Mouse (Mus musculus): ENCODE data around the gene Sec23a. TPM values are rescaled to one million over a fixed set of nuclear protein-coding genes. Genes with fewer than 3 reads are reported as not detected.
"Not testable (repeated sequence)": the region's sequence is repeated elsewhere in the genome, so short reads cannot be mapped to it uniquely, and the experiment has no call there.

Sec23a gene
- polyA plus RNA-seq, 1 experiment from 2014 or later = 65.6 TPM

DNA sequence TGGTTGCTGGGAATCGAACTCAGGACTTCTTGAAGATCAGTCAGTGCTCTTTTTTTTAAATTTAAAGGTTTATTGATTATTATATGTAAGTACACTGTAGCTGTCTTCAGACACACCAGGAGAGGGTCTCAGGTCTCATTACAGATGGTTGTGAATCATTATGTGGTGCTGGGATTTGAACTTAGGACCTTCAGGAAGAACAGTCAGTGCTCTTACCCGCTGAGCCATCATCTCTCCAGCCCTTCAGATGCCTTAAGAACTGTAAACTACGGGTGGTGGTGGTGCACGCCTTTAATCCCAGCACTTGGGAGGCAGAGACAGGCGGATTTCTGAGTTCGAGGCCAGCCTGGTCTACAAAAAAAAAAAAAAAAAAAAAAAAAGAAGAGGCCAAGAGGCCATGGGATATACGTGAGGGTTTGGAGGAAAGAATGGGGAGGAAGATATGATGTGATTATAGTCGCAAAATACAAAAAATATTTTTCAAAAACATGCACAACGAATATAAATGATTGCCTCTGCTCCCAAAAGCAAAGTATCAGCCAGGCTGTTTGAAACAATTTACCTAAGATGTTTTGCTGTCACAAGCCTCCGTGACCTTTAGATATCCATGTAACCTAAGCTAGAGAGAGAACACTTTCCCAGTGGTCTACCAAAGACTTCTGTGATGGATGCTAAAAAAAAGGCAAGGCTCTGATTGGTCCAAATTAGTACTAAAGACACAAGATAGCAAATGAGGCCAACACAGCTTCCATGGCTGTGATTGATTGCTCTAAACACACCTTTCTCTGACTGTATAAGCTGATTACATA is 27.5 kb upstream of the Sec23a start:
- Histone ChIP-seq H3K9ac (no peak overlapping the region), H3K4me1 (peaks cover 20% of the 10 kb centered on the region), H3K27ac (peak overlapping the region; percentile 83; the same call in 1 of the 2 replicates), H3K27me3 (no peaks in the 10 kb centered on the region), H3K4me3 (no peak overlapping the region), H3K4me2 (peak overlapping the region; percentile 20), H3K36me3 (peaks cover 19% of the 10 kb centered on the region), H3K9me3 (no peaks in the 10 kb centered on the region)
- peak; percentile 43; the same call in 1 of the 2 replicates for ATAC-seq (ENCODE audit: borderline replicate concordance, extremely low read depth, low FRiP score, low TSS enrichment)
- 64% methylated on average over 10 of the region's 10 CpGs for WGBS

DNA sequence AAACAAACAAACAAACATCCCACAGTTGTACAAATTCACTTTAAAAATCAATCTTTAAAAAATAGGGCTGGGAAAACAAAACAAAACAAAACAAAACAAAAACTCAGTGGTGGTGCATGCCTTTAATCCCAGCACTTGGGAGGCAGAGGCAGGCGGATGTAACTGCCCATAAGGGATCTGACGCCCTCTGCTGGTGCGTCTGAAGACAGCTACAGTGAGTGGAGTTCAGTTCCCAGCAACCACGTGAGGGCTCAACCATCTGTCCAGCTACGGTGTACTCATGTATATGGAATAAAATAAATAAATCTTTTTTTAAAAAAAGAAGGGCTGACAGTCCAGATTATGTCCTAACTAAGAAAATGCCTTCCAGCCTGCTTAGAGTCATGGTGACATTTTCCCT is 20.3 kb upstream of the Sec23a start:
- 55% methylated on average over 5 of the region's 5 CpGs for WGBS
- H3K9ac ChIP-seq = no peak overlapping the region

DNA sequence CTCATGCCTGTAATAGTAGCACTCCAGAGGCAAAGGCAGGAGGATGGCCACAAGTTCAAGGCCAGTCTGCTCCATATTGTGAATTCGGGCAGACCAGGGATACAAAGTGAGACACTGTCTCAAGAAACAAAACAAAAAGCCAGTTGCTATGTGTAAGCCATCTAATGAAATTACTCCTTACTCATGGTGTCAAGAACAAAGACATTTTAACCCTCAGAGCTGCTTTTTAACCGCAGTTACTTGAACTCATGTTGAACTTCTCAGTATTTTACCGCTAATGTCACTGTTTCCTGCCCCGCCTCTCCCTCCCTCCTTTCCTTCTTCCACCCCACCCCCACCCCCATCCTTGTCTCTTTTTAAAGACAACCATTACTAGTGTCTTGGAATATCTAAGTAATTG is 9.5 kb upstream of the Sec23a start:
- H3K27me3 ChIP-seq = no peaks in the 10 kb centered on the region
- H3K36me3 ChIP-seq = peaks cover 57% of the 10 kb centered on the region
- H3K4me1 ChIP-seq = no peaks in the 10 kb centered on the region
- H3K4me3 ChIP-seq = no peak overlapping the region
- no peak overlapping the region for H3K27ac ChIP-seq
- H3K9me3 ChIP-seq = no peaks in the 10 kb centered on the region
- no peak overlapping the region for H3K9ac ChIP-seq
- no peak for ATAC-seq (ENCODE audit: borderline replicate concordance, extremely low read depth, low FRiP score, low TSS enrichment)
- no peak overlapping the region for H3K4me2 ChIP-seq
- 87% methylated on average over 4 of the region's 4 CpGs for WGBS

More for the DNA sequence above, 20.3 kb upstream of the Sec23a start:
- no peaks in the 10 kb centered on the region for H3K4me1 ChIP-seq
- no peak overlapping the region for H3K4me2 ChIP-seq
- no peak for ATAC-seq (ENCODE audit: borderline replicate concordance, extremely low read depth, low FRiP score, low TSS enrichment)
- no peak overlapping the region for H3K27ac ChIP-seq
- H3K36me3 ChIP-seq = peaks cover 4% of the 10 kb centered on the region
- no peaks in the 10 kb centered on the region for H3K27me3 ChIP-seq
- H3K9me3 ChIP-seq = no peaks in the 10 kb centered on the region
- no peak overlapping the region for H3K4me3 ChIP-seq

DNA sequence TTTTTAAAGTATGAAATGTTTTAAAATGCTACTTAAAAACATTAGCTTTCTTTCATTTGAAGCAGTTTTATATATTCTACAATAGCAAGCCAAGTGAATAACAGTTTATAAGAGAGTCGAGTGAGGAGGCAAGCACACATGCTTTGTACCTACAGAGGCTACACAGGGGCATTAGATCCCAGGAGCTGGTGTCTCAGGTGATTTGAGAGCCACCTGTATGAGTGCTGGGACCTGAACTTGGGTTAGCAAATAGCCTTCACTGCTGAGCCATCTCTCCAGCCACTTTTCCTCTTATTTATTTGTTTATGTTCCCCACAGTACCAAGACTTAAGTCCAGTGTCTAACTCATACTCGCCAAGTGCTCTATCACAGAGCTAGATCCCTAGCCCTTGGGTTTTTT is 8.1 kb upstream of the Sec23a start:
- Histone ChIP-seq H3K9ac (no peak overlapping the region), H3K9me3 (no peaks in the 10 kb centered on the region), H3K4me3 (no peak overlapping the region), H3K4me2 (no peak overlapping the region), H3K27ac (no peak overlapping the region), H3K36me3 (peaks cover 52% of the 10 kb centered on the region), H3K27me3 (no peaks in the 10 kb centered on the region), H3K4me1 (no peaks in the 10 kb centered on the region)
- WGBS = 83% methylated on average over 2 of the region's 2 CpGs
- no peak for ATAC-seq (ENCODE audit: borderline replicate concordance, extremely low read depth, low FRiP score, low TSS enrichment)

DNA sequence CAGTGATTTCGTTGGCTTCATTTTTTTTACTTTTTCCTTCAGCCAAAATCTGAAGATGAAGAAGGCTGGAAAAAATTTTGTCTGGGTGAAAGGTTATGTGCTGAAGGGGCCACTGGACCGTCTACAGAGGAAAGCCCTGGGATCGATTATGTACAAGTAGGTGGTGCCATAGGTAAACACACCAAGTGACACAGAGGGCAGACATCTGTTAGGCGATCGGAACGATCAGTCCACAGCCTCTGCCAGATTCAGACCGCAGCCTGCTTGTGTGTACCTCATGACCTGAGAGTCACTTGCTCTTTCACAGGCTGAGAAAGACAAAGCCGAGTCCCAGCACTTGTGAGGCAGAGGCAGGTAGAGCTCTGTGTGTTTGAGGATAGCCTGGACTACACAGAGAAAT is 6.2 kb upstream of the Sec23a start:
- peaks cover 41% of the 10 kb centered on the region for H3K36me3 ChIP-seq
- ATAC-seq (ENCODE audit: borderline replicate concordance, extremely low read depth, low FRiP score, low TSS enrichment) = no peak

DNA sequence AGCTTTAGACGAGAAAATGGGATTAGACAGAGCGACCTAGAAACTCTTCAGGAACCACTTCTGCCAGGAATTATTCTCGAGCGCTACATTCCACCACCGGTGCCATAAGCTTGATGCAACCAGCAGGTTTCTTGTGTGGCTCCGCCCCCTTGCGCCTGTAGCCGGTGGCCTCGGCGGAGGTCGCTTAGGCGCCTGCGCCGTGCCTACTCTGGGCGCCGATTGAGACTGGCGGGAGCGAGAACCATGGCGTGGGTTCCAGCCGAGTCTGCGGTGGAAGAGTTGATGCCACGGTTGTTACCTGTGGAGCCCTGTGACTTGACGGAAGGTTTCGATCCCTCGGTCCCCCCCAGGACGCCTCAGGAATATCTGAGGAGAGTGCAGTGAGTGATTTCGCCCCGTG is 1.4 kb upstream of the Sec23a start, which contains the start of gene Gemin2:
Gene Gemin2 (plus strand): TSS at position 160 of the 400 bp plus-strand sequence.
- no peaks in the 10 kb centered on the region for H3K27me3 ChIP-seq
- under 1% methylated on average over 28 of the region's 28 CpGs for WGBS
- H3K4me3 ChIP-seq = peak within 1 kb of the TSS; percentile 84
- peak; percentile 71 for ATAC-seq (ENCODE audit: borderline replicate concordance, extremely low read depth, low FRiP score, low TSS enrichment)
- peak within 1 kb of the TSS; percentile 85 for H3K27ac ChIP-seq
- H3K4me2 ChIP-seq = peak within 1 kb of the TSS; percentile 71
- peak within 1 kb of the TSS; percentile 73 for H3K9ac ChIP-seq
- no peaks in the 10 kb centered on the region for H3K9me3 ChIP-seq
- H3K4me1 ChIP-seq = peaks cover 22% of the 10 kb centered on the region
- H3K36me3 ChIP-seq = peaks cover 10% of the 10 kb centered on the region; the same call in 1 of the 2 replicates

More for the DNA sequence above, 6.2 kb upstream of the Sec23a start:
- Histone ChIP-seq H3K27ac (no peak overlapping the region), H3K27me3 (no peaks in the 10 kb centered on the region), H3K9ac (no peak overlapping the region), H3K4me3 (no peak overlapping the region), H3K4me1 (no peaks in the 10 kb centered on the region), H3K9me3 (no peaks in the 10 kb centered on the region), H3K4me2 (no peak overlapping the region)
- WGBS = 67% methylated on average over 8 of the region's 8 CpGs

DNA sequence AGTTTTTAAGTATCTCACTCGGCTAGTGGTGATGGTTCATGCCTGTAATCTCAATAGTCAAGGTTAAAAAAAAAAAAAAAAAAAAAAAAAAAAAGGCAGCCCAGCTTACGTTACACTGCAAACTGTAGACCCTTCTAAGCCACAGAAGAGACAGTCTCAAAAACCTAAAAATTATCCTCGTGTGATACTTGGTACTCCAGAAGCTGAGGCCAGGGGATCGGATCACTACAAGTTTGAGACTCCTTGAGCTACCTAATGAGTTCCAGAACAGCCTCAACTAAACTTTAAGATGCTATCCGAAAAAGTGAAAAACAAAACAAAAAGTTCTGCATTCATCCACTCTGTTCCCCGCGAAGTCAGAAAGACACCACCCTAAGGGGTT is 884 bp upstream of the Sec23a start:
- peak overlapping the region; percentile 73 for H3K9ac ChIP-seq
- no peak for ATAC-seq (ENCODE audit: borderline replicate concordance, extremely low read depth, low FRiP score, low TSS enrichment)
- H3K9me3 ChIP-seq = no peaks in the 10 kb centered on the region
- peak overlapping the region; percentile 71 for H3K4me2 ChIP-seq
- peaks cover 24% of the 10 kb centered on the region for H3K4me1 ChIP-seq
- H3K36me3 ChIP-seq = peaks cover 5% of the 10 kb centered on the region; the same call in 1 of the 2 replicates
- under 1% methylated on average over 7 of the region's 7 CpGs for WGBS
- H3K27ac ChIP-seq = peak overlapping the region; percentile 85
- no peaks in the 10 kb centered on the region for H3K27me3 ChIP-seq
- H3K4me3 ChIP-seq = peak overlapping the region; percentile 84

DNA sequence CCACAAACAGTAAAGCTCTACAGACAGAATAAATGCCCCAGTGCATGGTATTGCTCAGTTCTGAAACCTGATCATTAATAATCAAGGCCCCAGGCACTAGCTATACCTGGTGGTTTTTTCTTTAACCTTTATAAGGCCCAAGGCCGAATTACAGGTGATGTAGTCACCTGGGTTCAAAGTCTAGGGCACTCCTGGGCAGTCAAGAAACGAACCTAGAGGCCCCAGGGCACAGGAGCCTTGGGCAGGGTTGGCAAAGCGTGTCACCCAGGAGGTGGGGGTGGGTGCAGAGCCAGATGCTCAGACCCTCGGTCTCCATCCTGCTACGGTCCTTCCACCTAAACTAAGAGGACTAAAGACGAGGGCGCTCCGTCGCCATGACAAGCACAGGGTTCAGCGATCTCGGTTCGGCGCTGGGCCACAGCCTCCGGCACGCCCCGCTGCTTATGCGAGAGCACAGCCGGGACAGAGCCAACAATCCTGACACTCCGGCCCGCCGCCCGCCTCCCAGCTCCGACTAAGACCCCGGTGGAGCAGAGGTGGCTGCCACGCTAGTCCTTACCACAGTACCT is 458 bp downstream of the Sec23a start:
- Histone ChIP-seq H3K4me2 (peak overlapping the region; percentile 69), H3K36me3 (peaks cover 7% of the 10 kb centered on the region), H3K27me3 (no peaks in the 10 kb centered on the region), H3K9ac (peak overlapping the region; percentile 90), H3K9me3 (no peaks in the 10 kb centered on the region), H3K4me3 (peak overlapping the region; percentile 84), H3K4me1 (peaks cover 24% of the 10 kb centered on the region), H3K27ac (peak overlapping the region; percentile 94)
- WGBS = under 1% methylated on average over 25 of the region's 25 CpGs
- peak; percentile 78; the same call in 1 of the 2 replicates for ATAC-seq (ENCODE audit: borderline replicate concordance, extremely low read depth, low FRiP score, low TSS enrichment)

DNA sequence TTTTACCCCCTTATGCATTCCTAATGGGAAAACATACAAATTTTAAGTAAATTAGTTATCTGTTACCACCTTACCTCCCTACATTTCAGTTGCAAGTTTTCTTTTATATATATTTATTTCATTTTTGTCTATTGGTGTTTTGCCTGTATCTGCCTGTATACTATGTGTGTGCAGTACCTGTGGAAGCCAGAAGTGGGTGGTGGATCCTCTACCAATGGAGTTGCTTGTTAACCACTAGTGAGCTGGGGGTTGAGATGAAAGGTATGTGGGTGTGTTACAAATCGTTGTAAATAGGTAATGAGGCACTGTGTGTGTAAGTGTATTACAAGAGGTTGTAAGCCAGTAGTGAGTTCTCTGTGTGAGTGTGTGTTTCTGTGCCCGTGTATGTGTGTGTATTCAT is 1.3 kb downstream of the Sec23a start:
- Histone ChIP-seq H3K36me3 (peaks cover 14% of the 10 kb centered on the region), H3K27ac (no peak overlapping the region), H3K4me2 (peak overlapping the region; percentile 69), H3K9ac (0 out of 2 replicates have a peak overlapping the region, but pooled peaks have one; percentile 90), H3K4me1 (peaks cover 24% of the 10 kb centered on the region), H3K9me3 (no peaks in the 10 kb centered on the region), H3K27me3 (no peaks in the 10 kb centered on the region), H3K4me3 (peak overlapping the region; percentile 84)
- 73% methylated on average over 2 of the region's 2 CpGs for WGBS
- no peak for ATAC-seq (ENCODE audit: borderline replicate concordance, extremely low read depth, low FRiP score, low TSS enrichment)

DNA sequence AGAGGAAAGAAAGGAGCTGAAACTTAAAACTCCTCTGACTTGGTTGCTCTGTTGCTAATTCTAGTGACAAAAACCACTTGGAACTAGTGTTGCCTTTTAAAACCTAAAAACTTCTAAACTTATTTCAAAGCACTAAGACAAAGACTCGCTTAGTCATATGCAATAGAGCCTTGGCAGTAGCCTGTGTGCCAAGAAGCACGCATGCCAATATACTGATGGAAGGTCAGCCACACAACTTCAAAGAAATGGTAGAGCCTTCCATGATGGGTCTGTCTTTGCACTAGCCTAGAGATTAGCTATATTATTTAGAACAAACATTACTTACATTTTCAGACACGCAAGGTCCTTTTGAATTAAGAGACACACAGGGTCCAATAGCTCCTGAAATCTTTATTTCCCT is 26.1 kb downstream of the Sec23a start:
- no peak overlapping the region for H3K27ac ChIP-seq
- no peak for ATAC-seq (ENCODE audit: borderline replicate concordance, extremely low read depth, low FRiP score, low TSS enrichment)
- H3K4me2 ChIP-seq = no peak overlapping the region
- no peaks in the 10 kb centered on the region for H3K27me3 ChIP-seq
- H3K9ac ChIP-seq = no peak overlapping the region
- no peak overlapping the region for H3K4me3 ChIP-seq
- H3K36me3 ChIP-seq = peaks cover 72% of the 10 kb centered on the region
- no peaks in the 10 kb centered on the region for H3K9me3 ChIP-seq
- 91% methylated on average over 3 of the region's 3 CpGs for WGBS
- no peaks in the 10 kb centered on the region for H3K4me1 ChIP-seq

DNA sequence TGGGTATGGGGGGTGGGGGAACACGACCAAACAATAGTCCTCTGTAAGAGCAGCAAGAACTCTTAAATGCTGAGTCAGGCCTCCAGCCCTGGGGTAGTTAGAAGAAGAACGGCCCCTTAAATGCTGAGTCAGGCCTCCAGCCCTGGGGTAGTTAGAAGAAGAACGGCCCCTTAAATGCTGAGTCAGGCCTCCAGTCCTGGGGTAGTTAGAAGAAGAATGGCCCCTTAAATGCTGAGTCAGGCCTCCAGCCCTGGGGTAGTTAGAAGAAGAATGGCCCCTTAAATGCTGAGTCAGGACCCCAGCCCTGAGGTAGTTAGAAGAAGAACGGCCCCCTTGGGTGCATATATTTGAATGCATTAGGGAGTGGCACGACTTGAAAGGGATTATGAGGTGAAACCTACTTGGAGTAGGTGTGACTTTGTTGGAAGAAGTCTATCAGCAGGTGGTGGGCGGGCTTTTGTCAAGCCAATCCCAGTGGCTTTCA is 30.6 kb downstream of the Sec23a start:
- not testable (repeated sequence) for H3K4me2 ChIP-seq; ATAC-seq (ENCODE audit: borderline replicate concordance, extremely low read depth, low FRiP score, low TSS enrichment); H3K27ac ChIP-seq; H3K9me3 ChIP-seq; H3K4me1 ChIP-seq; H3K4me3 ChIP-seq; H3K9ac ChIP-seq; H3K27me3 ChIP-seq
- peaks cover 74% of the 10 kb centered on the region for H3K36me3 ChIP-seq
- WGBS = 74% methylated on average over 6 of the region's 6 CpGs

DNA sequence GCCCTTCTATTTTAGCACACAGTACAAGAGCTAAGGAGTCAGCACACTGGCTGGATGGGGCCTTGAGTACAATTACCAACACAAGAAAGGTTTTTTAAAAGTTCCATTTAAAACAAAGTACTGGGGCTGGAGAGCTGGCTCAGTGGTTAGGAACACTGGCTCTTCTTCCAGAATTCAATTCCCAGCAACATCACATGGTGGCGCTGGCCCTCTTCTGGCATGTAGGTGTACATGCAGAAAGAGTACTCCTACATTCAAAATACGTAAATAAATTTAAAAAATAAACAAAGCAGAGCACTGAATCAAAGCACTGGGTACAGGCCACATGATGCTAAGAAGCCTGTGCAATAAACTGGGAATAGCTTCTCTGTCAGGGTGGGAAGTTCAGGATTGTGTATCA is 34.9 kb downstream of the Sec23a start:
- H3K9me3 ChIP-seq = no peaks in the 10 kb centered on the region
- no peak overlapping the region for H3K27ac ChIP-seq
- peaks cover 57% of the 10 kb centered on the region for H3K36me3 ChIP-seq
- H3K4me3 ChIP-seq = no peak overlapping the region
- H3K27me3 ChIP-seq = no peaks in the 10 kb centered on the region
- H3K4me1 ChIP-seq = no peaks in the 10 kb centered on the region
- no peak for ATAC-seq (ENCODE audit: borderline replicate concordance, extremely low read depth, low FRiP score, low TSS enrichment)
- 66% methylated on average over 2 of the region's 2 CpGs for WGBS
- H3K9ac ChIP-seq = no peak overlapping the region
- no peak overlapping the region for H3K4me2 ChIP-seq

All from lung, embryonic 15.5 days (tissue).